Mouse (Mus musculus): ENCODE measurements around the gene Agbl1. TPM values are rescaled to one million over a fixed set of nuclear protein-coding genes. Genes with fewer than 3 reads are reported as not detected.
"Not testable (repeated sequence)": the region's sequence is repeated elsewhere in the genome, so short reads cannot be mapped to it uniquely, and the experiment has no call there.

Agbl1 gene
- polyA plus RNA-seq, 1 experiment = not detected

- H3K4me3 ChIP-seq (ENCODE audit: insufficient read depth, low read depth, low read length) = no peak overlapping the region
- H3K4me1 ChIP-seq (ENCODE audit: control insufficient read depth, insufficient read depth, insufficient read length, low read length) = no peaks in the 10 kb centered on the region
- H3K27ac ChIP-seq (replicated peaks; ENCODE audit: low read depth, low read length) = no peak overlapping the region
These were observed 368.1 kb downstream of the Agbl1 start for GRCm38 (mm10) chr7:76597812-76598211.

- H3K4me3 ChIP-seq (ENCODE audit: insufficient read depth, low read depth, low read length) = no peak overlapping the region
- H3K27ac ChIP-seq (replicated peaks; ENCODE audit: low read depth, low read length) = no peak overlapping the region
- H3K4me1 ChIP-seq (ENCODE audit: control insufficient read depth, insufficient read depth, insufficient read length, low read length) = no peaks in the 10 kb centered on the region
These were observed 370.5 kb downstream of the Agbl1 start for GRCm38 (mm10) chr7:76600050-76600690.

GRCm38 (mm10) chr7:76629528-76629927 is 399.8 kb downstream of the Agbl1 start:
- Histone ChIP-seq H3K27ac (replicated peaks; ENCODE audit: low read depth, low read length) (no peak overlapping the region), H3K4me3 (ENCODE audit: insufficient read depth, low read depth, low read length) (no peak overlapping the region), H3K4me1 (ENCODE audit: control insufficient read depth, insufficient read depth, insufficient read length, low read length) (no peaks in the 10 kb centered on the region)

GRCm38 (mm10) chr7:76650984-76651383 is 421.3 kb downstream of the Agbl1 start:
- Histone ChIP-seq H3K4me3 (ENCODE audit: insufficient read depth, low read depth, low read length) (no peak overlapping the region), H3K27ac (replicated peaks; ENCODE audit: low read depth, low read length) (no peak overlapping the region), H3K4me1 (ENCODE audit: control insufficient read depth, insufficient read depth, insufficient read length, low read length) (no peaks in the 10 kb centered on the region)

GRCm38 (mm10) chr7:76661072-76661471 is 431.4 kb downstream of the Agbl1 start:
- H3K4me1 ChIP-seq (ENCODE audit: control insufficient read depth, insufficient read depth, insufficient read length, low read length) = no peaks in the 10 kb centered on the region
- no peak overlapping the region for H3K27ac ChIP-seq (replicated peaks; ENCODE audit: low read depth, low read length)
- no peak overlapping the region for H3K4me3 ChIP-seq (ENCODE audit: insufficient read depth, low read depth, low read length)

GRCm38 (mm10) chr7:76674856-76675255 is 445.2 kb downstream of the Agbl1 start:
- H3K4me1 ChIP-seq (ENCODE audit: control insufficient read depth, insufficient read depth, insufficient read length, low read length) = no peaks in the 10 kb centered on the region
- H3K4me3 ChIP-seq (ENCODE audit: insufficient read depth, low read depth, low read length) = no peak overlapping the region
- H3K27ac ChIP-seq (replicated peaks; ENCODE audit: low read depth, low read length) = no peak overlapping the region

GRCm38 (mm10) chr7:76701224-76701623 is 471.5 kb downstream of the Agbl1 start:
- Histone ChIP-seq H3K4me1 (ENCODE audit: control insufficient read depth, insufficient read depth, insufficient read length, low read length) (no peaks in the 10 kb centered on the region), H3K4me3 (ENCODE audit: insufficient read depth, low read depth, low read length) (no peak overlapping the region), H3K27ac (replicated peaks; ENCODE audit: low read depth, low read length) (no peak overlapping the region)

GRCm38 (mm10) chr7:76732220-76732619 is 502.5 kb downstream of the Agbl1 start:
- H3K27ac ChIP-seq (replicated peaks; ENCODE audit: low read depth, low read length); H3K4me3 ChIP-seq (ENCODE audit: insufficient read depth, low read depth, low read length); H3K4me1 ChIP-seq (ENCODE audit: control insufficient read depth, insufficient read depth, insufficient read length, low read length): not testable (repeated sequence)

- Histone ChIP-seq H3K4me1 (ENCODE audit: control insufficient read depth, insufficient read depth, insufficient read length, low read length) (no peaks in the 10 kb centered on the region), H3K4me3 (ENCODE audit: insufficient read depth, low read depth, low read length) (no peak overlapping the region), H3K27ac (replicated peaks; ENCODE audit: low read depth, low read length) (no peak overlapping the region)
These were observed 547.7 kb downstream of the Agbl1 start for GRCm38 (mm10) chr7:76777237-76777855.

- Histone ChIP-seq H3K4me3 (ENCODE audit: insufficient read depth, low read depth, low read length) (no peak overlapping the region), H3K27ac (replicated peaks; ENCODE audit: low read depth, low read length) (no peak overlapping the region), H3K4me1 (ENCODE audit: control insufficient read depth, insufficient read depth, insufficient read length, low read length) (no peaks in the 10 kb centered on the region)
These were observed 550.8 kb downstream of the Agbl1 start for GRCm38 (mm10) chr7:76780446-76780845.

- Histone ChIP-seq H3K27ac (replicated peaks; ENCODE audit: low read depth, low read length) (no peak overlapping the region), H3K4me3 (ENCODE audit: insufficient read depth, low read depth, low read length) (no peak overlapping the region), H3K4me1 (ENCODE audit: control insufficient read depth, insufficient read depth, insufficient read length, low read length) (no peaks in the 10 kb centered on the region)
These were observed 559.0 kb downstream of the Agbl1 start for GRCm38 (mm10) chr7:76788561-76789306.

- no peak overlapping the region for H3K4me3 ChIP-seq (ENCODE audit: insufficient read depth, low read depth, low read length)
- H3K4me1 ChIP-seq (ENCODE audit: control insufficient read depth, insufficient read depth, insufficient read length, low read length) = no peaks in the 10 kb centered on the region
- H3K27ac ChIP-seq (replicated peaks; ENCODE audit: low read depth, low read length) = no peak overlapping the region
These were observed 560.4 kb downstream of the Agbl1 start for GRCm38 (mm10) chr7:76790041-76790440.

GRCm38 (mm10) chr7:76791247-76791646 is 561.6 kb downstream of the Agbl1 start:
- H3K4me1 ChIP-seq (ENCODE audit: control insufficient read depth, insufficient read depth, insufficient read length, low read length) = no peaks in the 10 kb centered on the region
- H3K4me3 ChIP-seq (ENCODE audit: insufficient read depth, low read depth, low read length) = no peak overlapping the region
- no peak overlapping the region for H3K27ac ChIP-seq (replicated peaks; ENCODE audit: low read depth, low read length)

- Histone ChIP-seq H3K4me1 (ENCODE audit: control insufficient read depth, insufficient read depth, insufficient read length, low read length) (no peaks in the 10 kb centered on the region), H3K4me3 (ENCODE audit: insufficient read depth, low read depth, low read length) (no peak overlapping the region), H3K27ac (replicated peaks; ENCODE audit: low read depth, low read length) (no peak overlapping the region)
These were observed 580.3 kb downstream of the Agbl1 start for GRCm38 (mm10) chr7:76810003-76810402.

- Histone ChIP-seq H3K4me1 (ENCODE audit: control insufficient read depth, insufficient read depth, insufficient read length, low read length) (no peaks in the 10 kb centered on the region), H3K4me3 (ENCODE audit: insufficient read depth, low read depth, low read length) (no peak overlapping the region), H3K27ac (replicated peaks; ENCODE audit: low read depth, low read length) (no peak overlapping the region)
These were observed 590.9 kb downstream of the Agbl1 start for GRCm38 (mm10) chr7:76820571-76820970.

- no peak overlapping the region for H3K27ac ChIP-seq (replicated peaks; ENCODE audit: low read depth, low read length)
- H3K4me3 ChIP-seq (ENCODE audit: insufficient read depth, low read depth, low read length) = no peak overlapping the region
- H3K4me1 ChIP-seq (ENCODE audit: control insufficient read depth, insufficient read depth, insufficient read length, low read length) = no peaks in the 10 kb centered on the region
These were observed 612.5 kb downstream of the Agbl1 start for GRCm38 (mm10) chr7:76842146-76842545.

Data from brown adipose tissue, adult 24 weeks (tissue).